Mouse (Mus musculus) right cerebral cortex, postnatal 4 days (tissue): ENCODE results near the gene Gm4631.
"Not testable (repeated sequence)": the region's sequence is repeated elsewhere in the genome, so short reads cannot be mapped to it uniquely, and the experiment has no call there.

ENCODE experiments used
- DNase-seq: peaks from one replicate; pipeline ENCODE4 v3.0.0-alpha.2; 2022

Gene Gm4631

DNA sequence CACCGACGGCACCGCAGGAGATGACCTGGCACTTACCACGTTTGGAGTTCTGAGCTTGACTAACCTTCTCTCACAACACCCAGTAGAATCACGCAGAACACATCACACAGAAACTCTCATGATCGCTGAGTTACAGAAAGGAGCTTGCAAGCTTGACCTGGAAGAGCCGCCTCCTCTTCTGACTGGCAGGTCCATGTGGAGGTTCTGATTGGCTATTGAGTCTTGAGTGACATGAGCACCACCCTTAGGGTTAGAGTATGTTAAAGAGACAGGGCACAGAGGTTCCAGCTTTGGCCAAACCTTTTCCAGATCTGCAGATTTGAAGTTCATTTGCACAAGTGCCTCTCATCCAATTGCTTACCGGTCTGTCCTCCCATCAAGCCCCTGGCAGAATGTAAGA lies at the start of gene Gm4631:
Gene Gm4631 (minus strand): TSS at position 101 of the 400 bp plus-strand sequence.
- not testable (repeated sequence) for DNase-seq

DNA sequence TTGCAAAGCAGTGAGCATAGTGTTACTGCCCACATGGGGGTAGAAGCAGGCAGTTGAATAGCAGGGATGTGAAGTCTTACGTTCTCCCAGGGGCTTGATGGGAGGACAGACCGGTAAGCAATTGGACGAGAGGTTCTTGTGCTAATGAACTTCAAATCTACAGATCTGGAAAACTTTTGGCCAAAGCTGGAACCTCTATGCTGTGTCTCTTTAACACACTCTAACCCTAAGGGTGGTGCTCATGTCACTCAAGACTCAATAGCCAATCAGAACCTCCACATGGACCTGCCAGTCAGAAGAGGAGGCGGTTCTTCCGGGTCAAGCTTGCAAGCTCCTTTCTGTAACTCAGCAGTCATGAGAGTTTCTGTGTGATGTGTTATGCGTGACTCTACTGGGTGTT lies 34.1 kb upstream of the Gm4631 start, which contains the start of gene Zfp968:
Gene Zfp968 (plus strand): TSS at position 301 of the 400 bp plus-strand sequence.
- DNase-seq = not testable (repeated sequence)

DNA sequence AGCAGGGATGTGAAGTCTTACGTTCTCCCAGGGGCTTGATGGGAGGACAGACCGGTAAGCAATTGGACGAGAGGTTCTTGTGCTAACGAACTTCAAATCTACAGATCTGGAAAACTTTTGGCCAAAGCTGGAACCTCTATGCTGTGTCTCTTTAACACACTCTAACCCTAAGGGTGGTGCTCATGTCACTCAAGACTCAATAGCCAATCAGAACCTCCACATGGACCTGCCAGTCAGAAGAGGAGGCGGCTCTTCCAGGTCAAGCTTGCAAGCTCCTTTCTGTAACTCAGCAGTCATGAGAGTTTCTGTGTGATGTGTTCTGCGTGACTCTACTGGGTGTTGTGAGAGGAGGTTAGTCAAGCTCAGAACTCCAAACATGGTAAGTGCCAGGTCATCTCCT lies 63.2 kb downstream of the Gm4631 start, which contains the start of gene Gm14440:
Gene Gm14440 (plus strand): TSS at position 301 of the 400 bp plus-strand sequence.
- DNase-seq = not testable (repeated sequence)
